Mouse (Mus musculus) v-Abl transformed pro-B cells (cell line): ENCODE measurements at regions not wholly inside any gene's neighbourhood (a gene's known extent, or its start where the extent isn't known, plus 50 kb on each side); places are given as distances from the start of the nearest gene placed in this dataset.
"Not testable (repeated sequence)": the region's sequence is repeated elsewhere in the genome, so short reads cannot be mapped to it uniquely, and the experiment has no call there.

ENCODE experiments used
- in situ Hi-C, 2 experiments: fragments of 400-800 bp; cut with MboI; formaldehyde crosslinking; loops; one replicate each; pipeline ENCODE4 v1.15.1; 2025; ENCODE audit not compliant: unreplicated experiment in 2 of 2

DNA sequence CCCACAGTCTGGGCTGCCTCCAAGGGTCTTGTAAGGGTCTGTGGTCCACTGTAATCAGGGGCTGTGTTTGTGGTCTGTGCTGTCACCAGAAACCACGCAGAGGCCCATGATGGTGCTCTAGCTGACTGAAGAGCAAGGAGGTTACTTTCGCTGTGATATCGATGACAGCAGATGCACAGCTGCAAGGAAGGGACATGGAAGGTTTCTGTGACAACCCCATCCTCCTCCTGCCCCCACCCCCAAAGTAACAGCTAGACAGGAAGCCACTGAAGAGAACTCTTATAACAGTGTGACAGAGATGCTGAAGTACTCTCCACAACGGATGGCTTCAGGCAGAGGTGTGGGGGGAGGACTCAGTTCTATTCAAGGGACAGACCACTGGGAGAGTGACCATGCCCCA, 127.0 kb upstream of the Ubl3 start:
- in situ Hi-C loops: no loop called here

DNA sequence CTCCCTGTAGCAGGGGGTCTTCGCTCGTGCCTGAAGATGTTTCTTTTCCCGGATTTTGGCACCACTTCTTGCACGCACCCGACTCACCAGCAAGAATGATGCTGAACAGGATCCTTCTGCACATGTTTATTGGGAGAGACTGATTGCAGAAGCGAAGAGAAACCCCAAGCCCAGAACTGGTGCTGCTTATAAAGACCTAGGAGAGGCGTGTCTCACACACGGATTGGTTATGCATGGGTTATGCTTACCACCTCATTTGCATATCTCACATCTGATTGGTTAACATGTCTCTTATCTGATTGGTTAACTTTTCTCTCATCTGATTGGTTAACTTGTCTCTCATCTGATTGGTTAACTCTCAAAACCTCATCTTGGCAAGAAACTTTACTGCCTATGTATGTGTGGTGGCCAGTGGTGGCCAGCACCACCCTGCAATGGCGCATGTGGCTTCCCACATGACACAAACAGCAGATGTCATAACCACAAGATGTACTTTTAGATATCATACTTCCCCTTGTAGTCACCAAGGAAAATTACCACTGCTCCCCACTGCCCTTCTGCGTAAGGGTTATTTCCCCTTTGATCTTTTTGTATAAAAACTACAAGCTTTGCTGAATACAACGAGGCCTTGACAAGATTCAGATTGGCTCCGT, 125.8 kb upstream of the Ubl3 start:
- in situ Hi-C loops: not testable (repeated sequence)

DNA sequence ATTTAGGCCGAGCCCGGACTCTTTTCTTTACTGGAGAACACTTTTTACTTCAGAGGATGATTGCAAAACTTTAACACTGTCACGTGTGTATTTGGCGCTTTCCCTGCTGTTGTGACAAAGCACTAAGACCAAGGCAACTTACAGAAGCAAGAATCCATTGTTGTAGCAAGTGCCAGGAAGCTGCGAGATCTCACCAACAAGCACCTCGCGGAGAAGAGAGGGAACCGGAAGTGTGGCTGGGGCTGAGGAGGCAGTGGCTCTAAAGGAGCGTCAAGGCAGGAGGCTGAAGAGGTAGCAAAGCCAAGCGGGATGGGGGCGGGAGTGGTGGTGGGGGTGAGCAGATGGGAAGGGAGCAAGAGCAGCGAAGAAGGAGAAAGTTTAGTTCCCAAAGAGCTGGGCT, 121.7 kb upstream of the Ubl3 start:
- in situ Hi-C loops: no loop called here

DNA sequence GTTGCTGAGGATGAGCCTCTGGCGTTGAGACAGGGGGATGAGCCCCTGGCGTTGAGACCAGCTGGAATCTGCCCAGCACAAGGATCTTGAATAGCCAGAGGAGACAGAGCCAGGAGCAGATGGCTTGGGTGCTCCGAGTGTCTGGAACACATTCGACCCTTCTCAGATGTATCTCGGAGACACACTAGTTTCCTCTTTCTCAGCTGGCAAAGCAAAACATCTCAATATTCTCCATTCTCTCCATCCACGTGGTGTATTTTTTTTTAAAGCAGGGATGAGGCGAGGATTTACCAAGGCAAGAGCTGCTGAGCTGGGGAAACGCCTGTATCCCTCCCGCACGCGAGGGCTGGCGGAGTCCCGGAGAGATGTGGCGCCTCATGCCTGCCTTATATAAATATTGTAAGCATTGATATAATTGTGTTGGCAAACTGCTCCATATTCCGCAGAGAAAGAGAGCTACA, 109.7 kb upstream of the Ubl3 start:
- in situ Hi-C loops: no loop called here

DNA sequence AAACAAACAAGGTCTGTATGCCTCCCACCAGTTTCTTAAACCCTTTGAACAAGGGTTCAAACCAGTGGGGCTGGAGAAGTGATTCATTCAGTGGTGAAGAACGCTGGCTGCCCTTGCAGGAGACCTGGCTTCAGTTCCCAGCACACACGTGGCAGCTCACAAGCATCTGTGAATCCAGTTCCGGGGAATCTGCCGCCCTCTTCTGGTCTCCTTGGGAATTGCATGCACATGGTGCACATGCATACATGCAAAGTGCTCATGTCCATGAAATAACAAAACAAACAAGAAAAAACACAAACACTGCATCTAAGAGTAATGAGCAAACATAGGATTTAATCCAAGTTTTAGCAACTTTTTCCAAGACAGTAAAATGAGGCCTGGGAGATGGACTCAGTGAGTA, 108.5 kb upstream of the Ubl3 start:
- in situ Hi-C loops: no loop called here

DNA sequence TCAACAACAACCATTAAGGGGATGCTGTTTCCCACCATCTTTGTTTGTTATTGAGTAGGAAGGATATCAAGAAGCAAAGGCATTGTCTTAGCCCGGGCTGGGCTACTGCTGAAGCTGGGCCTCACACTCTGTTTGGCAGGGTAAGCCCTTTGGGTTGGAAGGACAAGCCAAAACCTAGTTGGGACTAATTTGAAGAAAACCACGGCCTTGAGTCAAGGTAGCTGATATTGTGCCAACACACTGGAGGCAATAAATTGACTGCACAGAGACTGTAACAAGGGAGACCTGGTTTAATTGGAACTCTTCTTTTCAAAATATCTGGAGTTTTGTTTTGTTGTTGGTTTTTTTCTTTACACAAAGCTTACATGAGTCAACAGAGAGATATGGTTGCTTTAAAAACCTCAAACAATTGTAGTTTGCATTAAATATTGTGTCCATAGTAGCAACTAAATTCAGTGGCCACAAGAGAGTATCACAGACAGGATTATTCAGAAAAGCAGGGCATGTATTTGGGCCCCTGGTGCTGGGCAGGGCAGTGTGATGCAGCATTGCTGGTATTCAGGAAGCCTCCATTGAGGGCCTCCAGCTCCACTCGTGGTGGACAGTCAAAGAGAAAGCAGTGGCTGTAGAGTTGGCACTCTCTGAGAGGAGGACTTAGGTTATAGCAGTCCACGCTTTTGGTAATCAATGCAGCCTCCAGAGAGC, 105.5 kb upstream of the Ubl3 start:
- in situ Hi-C loops: loop anchor here in 1 of 2 experiments (5.0 kb wide), 1 partner anchor 111 kb away; no protein-coding TSS in a partner anchor

DNA sequence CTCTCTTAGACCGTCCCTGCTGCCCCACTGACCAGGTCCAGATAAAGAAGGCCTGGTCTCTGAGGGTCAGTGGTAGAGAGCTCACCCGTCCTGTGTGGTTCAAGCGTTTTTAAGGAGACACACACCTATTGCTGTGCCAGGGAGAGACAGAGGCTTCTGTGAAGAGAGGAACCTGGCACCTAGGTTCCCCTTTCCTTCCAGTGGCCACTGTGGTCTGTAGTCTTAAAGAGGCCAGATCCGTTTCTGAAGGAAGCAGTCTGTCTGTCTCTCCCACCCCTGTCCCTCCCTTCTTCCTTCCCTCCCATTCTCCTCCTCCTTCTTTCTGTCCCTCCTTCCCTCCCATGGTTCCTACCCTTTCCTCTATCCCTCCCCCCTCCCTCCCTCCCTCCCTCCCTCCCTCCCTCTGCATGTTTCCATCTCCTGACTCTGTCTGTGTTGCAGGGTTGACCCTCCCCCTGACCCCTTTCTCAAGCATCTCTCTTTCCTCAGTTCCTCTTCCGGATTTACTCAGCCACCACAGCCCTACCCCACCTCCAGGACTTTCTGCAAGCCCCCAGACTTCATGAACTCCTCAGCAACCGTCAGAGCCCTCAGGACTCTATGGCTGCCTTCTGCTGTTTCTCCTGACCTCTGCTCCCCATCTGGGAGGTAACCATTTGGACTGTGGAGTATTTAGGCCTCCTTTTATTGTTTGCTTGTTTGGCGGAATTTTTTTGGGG, 100.1 kb upstream of the Ubl3 start:
- in situ Hi-C loops: no loop called here

DNA sequence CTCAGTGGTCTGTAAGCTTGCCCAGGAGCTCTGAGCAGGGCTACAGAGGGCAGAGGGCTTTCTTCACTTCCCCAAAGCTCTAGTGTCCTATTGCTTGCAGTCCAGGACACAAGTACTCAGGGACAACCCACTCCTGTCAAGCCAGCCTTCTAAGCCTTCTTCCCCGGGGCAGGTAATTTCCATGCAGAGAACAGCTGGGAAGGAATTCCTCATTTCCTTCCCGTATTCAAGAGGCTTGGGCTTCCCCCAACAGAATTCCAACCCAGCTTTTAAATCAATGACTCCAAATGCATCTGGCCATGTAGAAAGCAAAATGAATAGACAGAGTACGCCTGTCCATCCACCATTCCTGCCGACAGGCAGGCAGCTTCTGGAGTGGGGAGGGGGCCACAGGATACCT, 99.1 kb upstream of the Ubl3 start:
- in situ Hi-C loops: no loop called here

DNA sequence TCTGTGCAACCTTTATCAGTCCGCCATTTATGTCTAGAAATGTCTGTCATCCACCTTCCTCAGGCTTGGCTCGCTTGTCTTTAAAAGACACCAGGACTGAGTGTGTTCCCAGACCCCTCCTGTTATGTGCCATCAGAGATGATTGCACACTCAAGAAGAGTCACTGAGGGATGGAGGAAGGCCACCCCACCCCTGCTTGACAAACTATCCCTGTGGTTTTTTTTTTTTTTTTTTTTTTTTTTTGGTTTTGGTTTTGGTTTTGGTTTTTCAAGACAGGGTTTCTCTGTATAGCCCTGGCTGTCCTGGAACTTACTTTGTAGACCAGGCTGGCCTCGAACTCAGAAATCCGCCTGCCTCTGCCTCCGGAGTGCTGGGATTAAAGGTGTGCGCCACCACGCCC, 97.0 kb upstream of the Ubl3 start:
- in situ Hi-C loops: loop anchor here in 1 of 2 experiments (10.0 kb wide), 1 partner anchor 105 kb away; no protein-coding TSS in a partner anchor

DNA sequence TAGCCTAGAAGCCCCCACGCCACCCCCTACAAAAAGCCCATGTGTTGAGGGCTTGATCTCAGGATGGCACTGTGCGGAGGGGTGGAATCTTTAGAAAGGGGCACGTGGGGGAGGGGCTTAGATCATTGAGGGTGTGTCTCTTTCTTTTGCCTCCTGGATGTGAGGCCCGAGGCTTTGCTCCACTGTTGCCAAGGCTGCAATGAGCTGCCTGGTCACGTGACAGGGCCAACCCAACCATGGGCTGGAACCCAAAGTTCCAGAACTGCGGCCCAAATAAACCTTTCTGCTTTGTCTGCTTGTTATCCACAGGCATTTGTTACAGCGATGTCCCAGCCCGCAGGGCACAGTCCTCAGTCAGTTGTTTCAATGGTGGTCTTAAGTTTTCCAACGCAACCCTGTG, 96.5 kb upstream of the Ubl3 start:
- in situ Hi-C loops: loop anchor here in 1 of 2 experiments (10.0 kb wide), 1 partner anchor 104 kb away; no protein-coding TSS in a partner anchor

DNA sequence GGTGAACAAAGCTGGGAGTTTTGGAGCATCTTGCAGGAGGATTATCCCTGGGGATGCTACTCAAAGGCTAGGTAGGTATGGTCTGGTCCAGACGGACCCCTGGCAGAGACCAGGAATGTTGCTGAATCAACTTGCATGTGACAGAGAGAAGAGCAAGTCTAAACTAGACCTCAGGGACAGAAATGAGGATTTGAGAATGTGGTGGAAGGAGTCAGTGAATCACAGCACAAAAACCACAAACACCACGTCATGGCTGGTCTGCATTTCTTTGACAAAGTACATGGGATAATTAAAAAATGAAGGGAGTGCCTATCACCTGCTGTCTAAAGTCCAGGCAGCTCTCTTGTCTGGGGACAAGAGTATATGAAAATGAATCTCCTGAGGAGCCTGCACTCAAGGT, 95.1 kb upstream of the Ubl3 start:
- in situ Hi-C loops: loop anchor here in 1 of 2 experiments (10.0 kb wide), 1 partner anchor 103 kb away; no protein-coding TSS in a partner anchor

DNA sequence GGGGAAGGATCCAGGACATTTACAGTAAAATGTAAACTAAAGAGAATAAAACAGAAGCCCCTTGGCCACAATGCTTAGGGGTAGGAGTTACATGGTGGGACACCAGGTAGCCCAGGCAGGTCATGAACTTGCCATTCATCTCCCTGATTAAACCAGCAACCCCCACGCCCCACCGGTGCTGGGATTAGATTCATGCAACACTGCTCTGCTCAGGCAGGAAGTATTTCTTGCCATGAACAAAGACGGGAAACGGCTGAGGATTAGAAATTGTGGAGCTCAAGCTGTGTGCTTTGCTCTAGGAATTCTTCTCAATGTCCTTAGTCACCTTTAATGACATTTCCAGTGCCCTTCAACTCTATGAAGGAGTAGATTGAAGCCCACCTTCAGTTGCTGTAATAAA, 93.2 kb upstream of the Ubl3 start:
- in situ Hi-C loops: loop anchor here in 1 of 2 experiments (10.0 kb wide), 1 partner anchor 101 kb away; no protein-coding TSS in a partner anchor

DNA sequence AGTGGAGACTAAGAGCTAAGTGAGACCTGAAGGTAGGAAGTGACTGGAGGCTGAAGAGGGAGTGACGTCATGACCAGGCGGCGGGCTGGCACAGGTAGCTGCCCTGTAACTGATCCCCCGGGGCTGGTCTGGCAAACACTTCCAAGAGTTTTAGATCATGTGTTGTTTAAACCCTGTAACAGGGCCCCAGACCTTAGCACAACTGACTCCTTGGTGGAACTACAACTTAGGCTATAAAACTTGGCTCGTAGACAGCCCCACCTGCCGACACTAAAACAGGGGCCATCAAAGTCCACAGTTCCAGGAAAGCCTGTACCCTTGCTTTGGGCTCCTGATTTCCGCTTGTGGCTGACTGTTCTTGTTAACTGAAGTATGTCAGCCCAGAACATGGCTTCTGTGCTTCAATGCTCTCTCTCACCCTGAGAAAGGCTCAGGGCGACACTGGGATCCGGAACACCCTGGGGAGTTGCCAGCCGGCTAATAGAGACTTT, 92.6 kb upstream of the Ubl3 start:
- in situ Hi-C loops: loop anchor here in 1 of 2 experiments (10.0 kb wide), 1 partner anchor 100 kb away; no protein-coding TSS in a partner anchor

DNA sequence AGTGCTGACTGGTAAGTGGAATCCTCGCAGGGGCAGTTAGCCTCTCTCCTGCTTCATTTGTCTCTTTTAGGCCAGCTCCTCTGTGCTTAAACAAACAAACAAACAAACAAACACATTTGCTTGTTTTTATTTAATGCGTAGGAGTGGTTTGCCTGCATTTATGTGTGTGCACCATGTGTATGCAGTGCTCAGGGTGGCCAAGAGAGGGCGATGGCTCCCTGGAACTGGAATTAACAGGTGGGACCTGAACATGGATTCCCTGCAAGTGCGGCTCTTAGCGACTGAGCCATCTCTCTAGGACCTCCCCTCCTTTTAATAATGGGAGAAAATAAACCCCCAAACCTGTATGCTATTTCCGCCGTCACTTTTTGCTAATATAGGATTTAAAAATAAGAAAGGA, 91.8 kb upstream of the Ubl3 start:
- in situ Hi-C loops: loop anchor here in 1 of 2 experiments (10.0 kb wide), 1 partner anchor 100 kb away; no protein-coding TSS in a partner anchor

DNA sequence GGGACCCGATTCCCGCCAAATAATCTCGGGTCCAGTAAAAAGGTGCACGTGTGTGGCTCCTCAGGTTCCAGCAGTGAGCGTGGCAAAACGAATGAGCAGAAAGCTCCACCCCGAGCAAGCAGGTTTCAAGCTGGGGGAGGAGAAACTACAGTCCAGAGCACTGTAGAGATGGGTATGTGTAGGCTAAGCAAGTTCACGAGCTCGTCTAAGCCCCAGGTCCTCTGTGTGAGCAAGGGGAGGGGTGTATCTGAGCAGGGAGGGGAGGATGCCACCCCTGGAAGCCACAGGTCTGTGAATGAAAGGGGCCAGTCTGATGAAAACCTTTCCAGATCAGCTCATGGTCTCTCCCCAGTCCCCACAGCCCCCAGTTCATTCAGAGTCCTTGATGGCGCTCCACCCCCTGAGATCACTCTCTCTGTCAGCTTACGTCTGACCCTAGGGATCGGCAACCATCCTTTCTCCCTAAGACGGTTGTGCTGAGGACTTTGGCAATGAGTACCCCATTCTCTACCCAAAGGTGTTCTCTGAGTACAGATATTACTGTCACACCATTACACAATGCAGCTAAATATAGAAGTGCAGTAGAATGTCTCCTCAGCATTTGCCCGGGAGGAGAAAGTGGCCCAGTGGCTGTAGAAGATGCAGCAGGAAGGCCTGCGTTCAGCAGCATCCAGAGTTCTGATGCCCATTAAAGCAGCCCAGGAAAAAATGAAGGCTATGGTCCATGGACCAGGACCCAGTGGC, 89.2 kb upstream of the Ubl3 start:
- in situ Hi-C loops: loop anchor here in 1 of 2 experiments (10.0 kb wide), 1 partner anchor 97 kb away; no protein-coding TSS in a partner anchor

DNA sequence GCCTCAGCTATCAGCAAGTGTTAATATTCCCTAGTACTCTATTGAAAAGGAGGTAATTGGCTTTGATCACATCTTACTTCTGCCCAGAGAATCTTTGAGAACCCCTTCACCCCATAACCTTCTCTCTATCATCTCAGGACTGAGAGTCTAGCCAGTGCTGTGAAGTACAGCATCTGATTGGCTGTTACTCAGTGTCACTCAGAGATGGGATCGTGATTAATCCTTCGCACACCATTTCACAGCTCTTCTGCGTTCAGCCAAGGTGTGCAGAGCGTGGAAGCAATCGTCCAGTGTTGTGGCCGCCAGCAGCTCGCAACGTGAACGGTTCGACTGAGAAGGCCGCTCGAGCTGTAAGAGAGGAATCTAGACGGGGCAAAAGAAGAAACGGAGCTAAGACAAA, 87.9 kb upstream of the Ubl3 start:
- in situ Hi-C loops: loop anchor here in 1 of 2 experiments (10.0 kb wide), 1 partner anchor 96 kb away; no protein-coding TSS in a partner anchor

DNA sequence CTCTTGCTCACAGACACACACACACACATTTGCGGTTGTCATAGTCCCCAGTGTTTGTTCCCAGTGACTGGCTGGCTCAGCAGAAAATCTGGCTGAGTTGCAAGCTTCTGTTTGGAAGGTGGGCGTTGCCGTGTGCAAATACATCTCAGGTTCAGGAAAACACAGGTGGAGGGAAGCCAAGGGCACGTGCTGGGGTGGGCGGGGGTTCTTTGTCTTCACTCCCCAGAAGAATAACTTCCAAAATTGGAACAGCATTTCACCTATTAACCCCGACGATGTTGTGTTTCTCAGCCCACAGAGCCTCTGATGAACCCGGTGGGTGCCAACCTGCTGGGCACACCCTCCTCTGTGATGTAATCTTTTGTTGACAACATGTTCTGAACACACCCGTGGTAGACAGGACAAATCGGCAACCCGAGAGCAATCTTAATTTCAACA, 82.3 kb upstream of the Ubl3 start:
- in situ Hi-C loops: no loop called here

DNA sequence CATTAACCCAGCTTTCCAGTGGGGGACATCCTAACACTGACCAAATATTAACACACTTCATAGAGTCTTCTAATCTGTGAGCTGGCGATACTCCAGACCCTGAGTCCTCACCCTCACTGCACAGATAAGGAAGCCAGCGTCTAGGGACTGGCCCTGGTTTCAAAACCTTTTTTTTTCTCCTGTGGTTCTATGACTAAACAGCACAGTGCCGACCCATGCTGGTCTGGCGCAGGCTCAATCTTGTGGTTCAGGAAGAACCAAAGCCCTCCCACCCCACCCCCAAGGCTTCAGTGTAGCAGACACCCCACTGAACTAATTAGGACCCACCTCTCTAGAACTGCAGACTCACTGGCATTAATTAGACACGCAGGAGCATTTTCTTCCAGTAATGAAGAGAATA, 81.4 kb upstream of the Ubl3 start:
- in situ Hi-C loops: no loop called here

DNA sequence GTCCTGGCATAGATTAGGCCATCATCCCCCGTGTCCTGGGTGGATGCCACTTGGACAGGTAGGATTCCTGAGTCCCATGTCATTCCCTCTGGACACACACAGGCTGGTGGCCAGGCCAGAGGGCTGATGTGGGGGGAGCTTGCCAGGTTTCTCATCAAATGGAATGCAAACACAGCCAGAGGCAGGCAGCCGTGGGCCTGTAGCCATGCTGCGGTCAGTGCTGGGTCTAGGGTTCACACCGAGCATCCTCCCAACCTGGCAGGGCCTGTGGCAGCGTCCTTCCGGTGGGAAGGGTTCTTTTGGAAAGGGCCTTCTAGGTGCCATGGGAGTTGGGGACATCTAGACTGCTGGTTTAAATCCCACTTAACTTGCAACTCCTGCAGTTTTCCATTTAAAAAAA, 80.7 kb upstream of the Ubl3 start:
- in situ Hi-C loops: no loop called here
